Mouse (Mus musculus): ENCODE data around the gene Zfand5.
A peak's percentile ranks its signal among the peaks of the same experiment; 100 is the strongest.
"Not testable (repeated sequence)": the region's sequence is repeated elsewhere in the genome, so short reads cannot be mapped to it uniquely, and the experiment has no call there.

Gene Zfand5

DNA sequence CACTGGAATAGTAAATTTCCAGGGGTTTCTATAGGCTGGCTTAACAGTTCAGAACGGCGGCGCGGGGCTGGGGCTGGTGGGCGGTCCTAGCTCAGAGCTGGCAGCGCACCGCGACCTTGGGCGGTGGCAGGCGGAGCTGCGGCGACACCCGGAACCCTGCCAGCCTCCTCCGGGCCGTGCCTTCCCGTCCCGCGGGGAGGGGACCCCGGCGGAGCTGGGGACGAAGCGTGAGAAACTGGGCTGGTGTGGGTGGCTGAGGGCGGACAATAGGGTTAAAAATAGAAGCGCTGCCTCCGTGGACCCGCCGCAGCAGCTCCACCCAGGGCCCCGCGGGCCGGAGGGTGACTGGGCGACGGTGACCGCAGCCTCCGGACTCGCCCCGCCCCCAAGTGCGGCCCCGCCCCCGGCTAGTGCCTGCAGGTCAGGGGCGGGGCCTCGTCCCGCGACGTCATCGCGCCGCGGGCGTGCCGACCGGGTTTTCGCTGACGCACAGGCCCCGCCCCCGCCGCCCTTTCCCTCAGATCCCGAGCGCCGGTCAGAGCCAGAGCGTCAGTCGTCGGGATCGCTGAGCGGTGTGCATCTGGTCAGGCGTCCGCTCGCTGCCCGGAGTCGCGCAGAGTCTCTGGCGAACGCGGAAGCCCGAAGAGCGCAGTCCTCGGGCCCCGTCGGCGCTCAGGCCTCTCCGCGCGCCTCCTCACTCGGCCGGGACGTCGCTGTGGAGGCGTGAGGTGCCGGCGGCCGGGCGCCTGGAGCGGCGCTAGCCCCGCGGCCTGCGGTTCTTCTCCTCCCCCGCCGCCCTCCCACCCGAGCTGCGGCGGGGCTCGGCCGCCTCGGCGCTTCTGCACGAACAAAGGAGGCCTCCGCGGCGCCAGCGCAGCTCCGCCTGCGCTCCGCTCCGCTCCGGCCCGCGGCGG, at the start of gene Zfand5:
TSS of gene Zfand5 (plus strand) at position 538 of the 914 bp plus-strand sequence.
- peak; percentile 100 for DNase-seq (ENCODE audit: low spot score)

DNA sequence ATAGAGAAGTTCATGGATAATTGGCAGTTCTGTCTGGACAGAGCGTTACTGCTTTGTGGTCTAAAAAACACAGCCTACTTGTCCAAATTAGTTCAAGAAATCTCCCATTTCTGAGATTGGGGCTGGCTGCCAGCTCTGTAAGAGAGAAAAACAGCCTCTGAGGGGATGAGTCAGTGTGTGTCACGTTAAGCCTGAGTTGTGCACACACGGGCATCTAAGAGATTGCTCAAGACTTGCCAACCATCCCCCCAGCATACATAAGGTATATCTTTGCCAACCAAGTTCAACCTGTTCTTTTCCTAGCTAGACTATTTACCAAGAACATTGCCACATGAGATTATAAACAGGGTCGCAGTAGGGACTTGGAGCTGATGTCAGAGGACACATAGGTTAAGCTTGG, 44.9 kb upstream of the Zfand5 start:
- DNase-seq (ENCODE audit: low spot score): no peak

DNA sequence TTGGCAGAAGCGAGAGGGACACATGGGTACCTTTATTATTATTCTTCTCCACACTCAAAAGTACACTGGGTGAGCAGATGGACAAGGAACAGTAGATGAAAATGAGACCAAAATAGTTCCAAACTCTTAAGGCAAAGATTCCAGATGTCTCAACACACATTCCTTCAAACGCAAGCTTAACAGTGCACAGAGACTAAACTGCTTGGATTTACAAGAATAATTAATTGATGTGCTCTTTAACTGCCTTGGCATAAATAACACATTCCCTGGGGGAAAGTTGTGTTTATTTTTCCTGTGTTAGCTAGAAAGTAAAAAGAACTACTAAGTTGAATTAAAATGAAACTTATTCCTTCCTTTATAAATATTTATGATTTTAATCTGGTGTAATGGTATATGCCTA, 44.3 kb upstream of the Zfand5 start:
- no peak for DNase-seq (ENCODE audit: low spot score)

DNA sequence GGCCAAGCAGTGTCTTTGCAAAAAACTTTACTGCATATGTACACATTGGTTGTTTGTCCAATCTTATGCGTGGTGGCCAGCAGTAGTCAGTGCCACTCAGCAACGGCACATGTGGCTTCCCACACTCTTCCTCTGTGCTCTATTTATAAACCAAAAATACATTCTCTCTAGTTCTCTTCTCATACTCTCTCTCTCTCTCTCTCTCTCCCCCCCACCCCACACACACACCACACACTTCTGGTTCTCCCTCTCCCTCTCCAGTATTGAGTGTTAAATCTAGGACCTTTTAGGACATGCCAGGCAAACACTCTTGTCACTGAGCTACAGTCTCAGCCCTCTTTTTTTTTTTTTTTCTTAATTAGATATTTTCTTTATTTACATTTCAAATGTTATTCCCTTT, 23.3 kb upstream of the Zfand5 start:
- DNase-seq (ENCODE audit: low spot score): not testable (repeated sequence)

DNA sequence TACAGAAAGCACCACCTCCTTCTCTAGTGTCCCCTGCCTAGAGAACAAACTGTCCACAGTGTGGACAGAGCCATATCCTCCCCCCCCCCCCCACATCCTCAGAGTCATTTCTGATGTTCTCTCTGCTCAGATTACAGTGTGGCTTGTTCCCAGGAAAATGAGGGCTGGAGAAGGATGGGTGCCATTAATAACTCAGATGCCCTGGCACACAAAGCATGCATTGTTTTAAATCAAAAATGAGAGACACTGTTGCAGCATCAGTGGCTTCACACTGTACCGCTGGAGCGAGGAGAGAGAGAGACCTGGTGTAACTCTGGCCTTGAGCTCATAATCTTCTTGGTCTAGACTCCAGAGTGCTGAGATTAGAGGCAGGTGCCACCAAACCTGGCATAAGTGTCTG, 18.2 kb upstream of the Zfand5 start:
- DNase-seq (ENCODE audit: low spot score): no peak

DNA sequence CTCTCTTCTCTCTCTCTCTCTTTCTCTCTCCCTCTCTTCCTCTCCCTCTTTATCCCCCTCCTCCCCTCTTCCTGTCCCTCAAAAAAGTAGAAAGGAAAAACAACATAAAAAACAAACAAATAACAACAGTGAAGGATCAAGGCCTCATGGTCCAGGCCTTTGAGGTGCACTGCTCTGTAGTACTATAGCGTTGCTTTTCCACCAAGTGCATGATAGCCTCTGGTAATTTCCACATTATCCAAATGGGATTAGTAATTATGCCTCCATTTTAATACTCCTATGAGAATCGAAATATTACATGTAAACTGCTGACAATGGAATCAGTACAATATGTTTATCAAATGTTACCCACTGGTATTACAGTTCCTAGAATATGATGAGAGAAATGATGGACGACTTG, 16.2 kb upstream of the Zfand5 start:
- DNase-seq (ENCODE audit: low spot score): no peak

DNA sequence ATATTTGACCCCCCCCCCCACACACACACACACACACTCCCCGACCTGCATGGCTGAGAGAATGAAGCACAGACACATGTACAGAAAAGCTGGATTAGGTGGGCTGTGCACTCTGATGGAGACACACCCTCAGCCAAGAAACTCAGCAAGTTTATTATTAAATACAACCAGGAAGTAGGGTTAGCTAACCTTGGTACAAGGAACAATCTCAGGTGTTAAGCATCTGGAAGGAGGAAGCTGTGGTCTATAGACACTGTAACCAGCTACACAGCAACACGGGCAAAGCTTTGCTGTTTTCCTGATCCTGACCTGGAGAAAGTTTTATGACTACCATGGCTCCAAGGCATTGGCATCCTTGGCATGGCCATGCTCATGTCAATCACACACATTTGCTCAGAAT, 12.6 kb upstream of the Zfand5 start:
- no peak for DNase-seq (ENCODE audit: low spot score)

DNA sequence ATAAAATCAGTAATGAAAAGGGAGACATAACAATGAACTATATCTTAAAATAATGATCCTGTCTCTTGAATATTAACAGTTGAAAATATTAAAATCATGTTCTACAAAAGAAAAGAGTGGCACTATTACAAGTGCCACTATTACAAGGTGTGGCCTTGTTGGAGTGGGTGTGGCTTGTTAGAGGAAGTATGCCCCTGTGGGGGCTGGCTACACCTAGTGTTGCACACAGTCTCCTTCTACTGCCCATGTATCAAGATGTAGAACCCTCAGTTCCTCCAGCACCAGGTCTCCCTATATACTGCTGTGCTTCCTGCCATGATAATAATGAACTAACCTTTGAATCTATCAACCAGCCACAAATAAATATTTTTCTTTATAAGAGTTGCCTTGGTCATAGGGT, 11.8 kb upstream of the Zfand5 start:
- no peak for DNase-seq (ENCODE audit: low spot score)

DNA sequence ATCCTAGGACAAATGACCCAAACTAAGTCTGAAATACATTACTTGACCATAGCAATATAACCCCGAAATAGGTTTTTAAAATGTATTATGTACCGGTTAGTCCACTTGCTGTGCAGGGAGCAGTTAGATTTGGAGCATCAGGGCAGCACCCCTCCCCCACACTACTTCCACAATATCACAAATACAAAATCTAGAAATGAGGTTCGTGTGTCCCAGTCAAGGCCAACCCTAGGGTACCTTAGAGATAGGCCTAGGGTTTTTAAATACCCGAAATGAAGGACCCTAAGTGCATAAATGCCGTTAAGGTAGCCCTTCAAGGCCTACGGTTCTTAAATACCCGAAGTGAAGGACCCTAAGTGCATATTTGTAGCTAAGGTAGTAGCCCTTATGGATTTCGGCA, 892 bp upstream of the Zfand5 start:
- peak; percentile 45 for DNase-seq (ENCODE audit: low spot score)

DNA sequence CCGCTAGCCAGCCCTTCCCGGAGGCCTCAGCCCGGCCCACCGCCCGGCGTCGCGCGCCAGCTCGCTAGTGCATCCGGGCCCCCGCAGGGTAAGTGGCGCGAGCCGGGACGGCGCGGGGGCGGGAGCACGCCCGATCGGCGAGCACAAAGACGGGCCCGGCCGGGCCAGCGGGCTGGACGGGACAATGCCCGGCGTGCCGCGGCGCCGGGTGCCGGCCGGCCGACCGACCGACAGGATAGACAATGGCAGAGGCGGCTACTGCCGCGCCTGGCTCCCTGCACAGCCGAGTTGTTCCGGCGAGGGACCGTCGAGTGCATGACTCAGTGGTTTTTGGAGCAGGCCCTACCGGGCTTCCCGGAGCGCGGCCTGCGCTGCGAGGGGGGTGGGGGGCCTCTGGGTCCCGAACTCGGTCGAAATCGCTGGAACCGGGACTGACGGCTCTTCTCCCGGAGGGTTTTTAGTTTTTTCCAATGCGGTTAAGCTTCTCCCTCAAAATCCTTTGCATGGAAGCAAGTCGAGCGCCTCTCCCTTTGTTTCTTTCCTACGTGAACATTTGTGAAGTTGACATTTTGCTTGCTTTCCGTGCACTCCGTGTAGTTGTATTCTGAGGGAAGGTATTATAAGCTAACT, 692 bp downstream of the Zfand5 start:
- peak; percentile 81 for DNase-seq (ENCODE audit: low spot score)

DNA sequence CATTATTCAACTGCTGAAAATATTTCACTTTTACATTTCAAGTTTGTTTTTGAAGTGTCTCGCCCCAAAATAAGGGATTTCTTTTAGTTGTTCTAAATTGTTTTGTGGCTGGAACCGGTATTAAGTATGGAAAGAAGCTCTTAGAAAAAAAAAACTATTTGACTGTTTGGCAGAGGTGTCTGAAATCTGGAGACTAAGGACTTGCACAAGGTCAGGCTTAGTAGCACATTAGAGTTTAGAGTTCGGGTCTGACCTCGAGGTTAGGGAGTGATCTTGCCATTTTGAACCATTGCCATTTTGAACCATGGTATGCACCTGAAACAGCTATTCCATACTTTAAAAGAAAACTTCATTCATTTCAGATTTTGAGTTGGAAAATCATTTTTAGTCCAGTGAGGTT, 1.4 kb downstream of the Zfand5 start:
- no peak for DNase-seq (ENCODE audit: low spot score)

DNA sequence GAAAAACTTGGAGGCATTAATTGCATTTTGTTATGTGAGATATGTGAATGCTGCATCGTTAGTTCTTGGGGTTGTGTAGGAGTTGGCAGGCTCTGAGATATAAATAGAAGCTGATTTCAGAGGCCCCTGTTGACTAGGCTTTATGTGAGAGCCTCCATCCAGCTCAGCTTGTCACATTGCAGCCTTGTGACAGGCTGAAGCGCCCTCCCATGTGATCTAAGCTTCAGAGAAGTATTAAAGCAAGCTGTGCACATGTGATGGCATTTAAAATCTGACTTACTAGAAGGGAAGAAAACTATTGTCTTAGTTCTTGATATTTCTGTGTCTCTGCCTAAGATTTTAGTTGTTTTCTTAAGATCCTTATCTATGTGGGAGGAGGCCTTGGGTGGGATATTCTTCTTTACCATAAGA, 2.1 kb downstream of the Zfand5 start:
- no peak for DNase-seq (ENCODE audit: low spot score)

DNA sequence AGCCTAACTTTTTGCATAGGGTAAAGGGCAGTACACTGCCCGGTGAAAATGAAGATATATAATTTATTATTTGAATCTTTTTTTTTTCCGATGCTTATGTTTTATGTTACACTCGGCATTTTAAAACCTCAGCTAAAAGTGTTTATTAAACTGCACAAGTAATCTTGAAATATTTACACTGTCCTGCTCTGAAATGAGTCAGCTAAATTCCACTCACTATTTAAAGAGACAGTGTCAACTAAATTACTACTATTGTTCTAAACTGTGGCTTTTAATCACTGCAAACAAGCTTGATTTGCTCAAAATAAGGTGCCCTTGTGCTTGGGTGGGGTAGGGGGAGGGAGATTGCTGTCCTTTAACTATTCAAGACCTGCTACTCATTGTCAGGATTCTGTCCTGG, 2.6 kb downstream of the Zfand5 start:
- no peak for DNase-seq (ENCODE audit: low spot score)

DNA sequence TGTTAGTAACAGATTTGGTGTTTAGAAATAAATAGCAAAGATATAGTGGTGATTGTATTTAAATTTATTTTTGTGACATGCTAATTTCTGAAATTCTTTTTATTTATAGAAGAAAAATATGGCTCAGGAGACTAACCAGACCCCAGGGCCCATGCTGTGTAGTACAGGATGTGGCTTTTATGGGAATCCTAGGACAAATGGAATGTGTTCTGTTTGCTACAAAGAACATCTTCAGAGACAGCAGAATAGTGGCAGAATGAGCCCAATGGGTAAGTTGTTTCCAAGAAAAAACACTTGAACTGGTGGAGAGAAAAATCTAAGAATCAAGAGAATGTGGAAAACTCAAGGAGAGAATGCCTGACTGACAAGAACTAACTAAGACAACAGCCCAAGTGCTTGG, 4.2 kb downstream of the Zfand5 start:
- DNase-seq (ENCODE audit: low spot score): no peak

DNA sequence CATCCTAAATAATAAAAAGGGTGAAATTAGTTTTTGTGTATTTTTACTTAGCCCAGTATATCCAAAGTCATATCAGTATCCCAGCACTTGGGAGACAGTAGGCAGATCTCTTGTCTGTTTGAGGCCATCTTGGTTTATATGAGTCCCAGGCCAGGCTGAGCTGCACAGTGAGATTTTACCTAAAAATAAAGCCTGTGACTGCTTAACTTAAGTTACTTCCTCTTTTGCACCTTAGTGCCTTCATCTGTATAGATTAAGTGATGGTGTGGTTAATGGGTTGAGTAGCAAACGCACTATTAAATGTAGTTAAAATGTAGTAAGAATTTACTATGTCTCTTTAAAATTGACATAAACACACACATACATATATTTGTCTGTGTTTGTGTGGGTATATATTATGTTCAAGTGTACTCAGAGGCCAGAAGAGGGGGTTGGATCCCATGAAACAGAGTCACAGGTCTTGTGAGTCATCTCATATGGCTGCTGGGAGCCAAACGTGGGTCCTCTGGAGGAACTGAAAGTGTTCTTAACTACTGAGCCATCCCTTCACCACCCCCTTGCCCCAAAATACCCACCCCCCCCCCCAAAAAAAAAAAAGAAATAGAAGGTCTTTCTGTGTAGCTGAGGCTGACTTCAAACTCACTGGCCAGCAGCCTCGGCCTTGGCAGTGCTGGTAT, 14.5 kb downstream of the Zfand5 start:
- no peak for DNase-seq (ENCODE audit: low spot score)

DNA sequence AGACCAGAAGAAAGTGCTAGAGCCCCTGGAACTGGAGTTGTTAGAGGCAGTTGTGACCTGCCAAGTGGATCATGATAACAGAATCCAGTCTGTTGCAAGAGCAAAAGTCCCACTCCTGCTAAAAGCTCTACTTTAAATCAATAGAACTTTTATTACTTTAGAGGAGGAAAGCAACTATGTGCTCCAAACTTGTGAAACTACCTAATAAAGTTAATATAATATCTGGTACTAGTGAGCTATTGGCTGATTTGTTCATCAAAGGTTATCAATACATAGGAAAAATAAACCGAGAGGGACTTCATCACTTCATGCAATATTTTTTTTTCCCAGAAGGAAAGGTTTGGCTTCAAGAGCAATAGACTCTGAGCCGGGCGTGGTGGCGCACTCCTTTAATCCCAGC, 25.3 kb downstream of the Zfand5 start:
- DNase-seq (ENCODE audit: low spot score): no peak

DNA sequence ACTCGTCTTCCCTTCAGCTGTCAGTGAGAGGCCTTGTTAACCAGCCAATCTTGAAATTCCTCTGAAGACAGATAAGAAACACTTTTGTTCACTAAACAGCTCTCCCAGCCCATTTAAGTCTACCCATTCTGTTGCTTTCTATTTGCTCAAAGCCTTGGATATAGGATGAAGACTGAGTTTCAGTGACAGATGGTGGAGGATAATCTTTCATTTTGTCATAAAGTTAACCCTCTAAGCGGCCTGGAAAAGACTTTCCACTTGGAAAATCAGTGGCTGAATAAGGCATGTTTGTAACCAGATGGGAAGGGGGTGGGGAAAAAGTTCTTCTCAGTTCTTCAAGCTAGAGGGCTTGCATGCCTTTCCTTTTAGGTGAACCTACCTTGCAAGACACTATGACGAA, 29.7 kb downstream of the Zfand5 start:
- DNase-seq (ENCODE audit: low spot score): no peak

DNA sequence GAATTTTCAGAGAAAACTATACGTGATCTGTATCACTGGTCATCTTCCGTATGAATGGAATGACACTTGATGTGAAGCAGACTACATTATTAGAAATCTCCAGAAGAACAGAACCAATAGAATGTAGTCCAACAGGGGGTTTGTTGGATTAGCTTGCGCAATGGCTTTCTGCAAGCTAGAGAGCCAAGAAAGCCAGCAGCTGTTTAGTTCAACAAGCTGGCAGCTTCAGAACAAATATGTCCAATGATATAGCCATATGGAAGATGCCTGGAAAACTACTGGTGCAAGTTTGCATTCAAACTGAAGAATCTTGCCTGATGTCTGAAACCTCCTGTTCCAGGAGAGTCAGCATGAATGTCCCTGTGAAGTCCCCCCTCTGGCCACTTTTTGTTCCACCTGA, 35.7 kb downstream of the Zfand5 start:
- no peak for DNase-seq (ENCODE audit: low spot score)

DNA sequence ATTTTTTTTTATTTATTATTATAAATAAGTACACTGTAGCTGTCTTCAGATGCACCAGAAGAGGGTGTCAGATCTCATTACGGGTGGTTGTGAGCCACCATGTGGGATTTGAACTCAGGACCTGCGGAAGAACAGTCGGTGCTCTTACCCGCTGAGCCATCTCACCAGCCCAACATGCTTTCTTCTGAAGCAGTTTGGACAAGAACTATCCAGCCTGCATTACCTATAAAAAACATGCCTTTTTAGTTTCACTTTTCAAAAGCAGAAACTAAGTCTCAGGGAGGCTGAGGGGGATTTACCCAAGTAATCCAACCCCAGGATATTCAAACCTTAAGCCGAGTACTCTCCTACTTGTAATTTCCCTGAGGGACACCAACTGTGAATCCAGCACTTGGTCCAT, 38.3 kb downstream of the Zfand5 start:
- DNase-seq (ENCODE audit: low spot score): not testable (repeated sequence)

DNA sequence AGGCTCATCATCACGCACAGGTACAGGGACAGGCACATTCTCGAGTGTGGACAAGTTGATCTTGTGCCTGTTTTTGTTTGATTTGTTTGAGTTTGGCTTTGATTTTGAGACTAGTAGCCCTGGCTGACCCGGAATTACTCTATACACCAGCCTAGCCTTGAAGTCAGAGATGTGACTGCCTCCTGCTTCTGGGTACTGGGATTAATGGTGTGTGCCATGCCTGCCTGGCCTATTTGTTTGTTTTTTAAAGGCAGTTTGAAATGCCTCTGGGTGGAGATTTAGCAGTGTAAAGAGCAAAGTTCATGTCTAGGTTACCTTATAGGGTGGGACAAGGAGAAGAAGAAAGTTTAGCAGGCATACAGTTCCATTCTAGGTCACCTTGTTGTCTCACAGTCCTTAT, 43.6 kb downstream of the Zfand5 start:
- no peak for DNase-seq (ENCODE audit: low spot score)

DNA sequence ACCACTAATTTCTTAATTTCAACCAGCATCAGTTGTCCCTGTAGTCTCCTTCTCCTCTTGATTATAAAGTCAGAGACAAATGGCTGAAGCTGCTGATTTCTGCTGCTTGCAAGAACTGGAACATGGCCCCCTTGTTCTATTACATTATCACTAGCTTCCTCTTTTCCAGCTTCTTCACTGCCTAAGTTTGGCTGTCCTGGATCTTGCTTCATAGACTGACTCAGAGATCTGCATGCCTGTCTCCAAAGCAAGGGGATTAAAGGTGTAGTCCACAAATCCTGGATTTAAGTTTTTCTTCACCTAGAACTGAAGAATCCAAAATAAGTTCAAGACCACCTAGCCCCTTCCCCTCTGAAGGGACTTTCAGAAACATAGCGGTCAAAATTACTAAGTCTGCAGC, 47.5 kb downstream of the Zfand5 start:
- DNase-seq (ENCODE audit: low spot score): no peak

DNA sequence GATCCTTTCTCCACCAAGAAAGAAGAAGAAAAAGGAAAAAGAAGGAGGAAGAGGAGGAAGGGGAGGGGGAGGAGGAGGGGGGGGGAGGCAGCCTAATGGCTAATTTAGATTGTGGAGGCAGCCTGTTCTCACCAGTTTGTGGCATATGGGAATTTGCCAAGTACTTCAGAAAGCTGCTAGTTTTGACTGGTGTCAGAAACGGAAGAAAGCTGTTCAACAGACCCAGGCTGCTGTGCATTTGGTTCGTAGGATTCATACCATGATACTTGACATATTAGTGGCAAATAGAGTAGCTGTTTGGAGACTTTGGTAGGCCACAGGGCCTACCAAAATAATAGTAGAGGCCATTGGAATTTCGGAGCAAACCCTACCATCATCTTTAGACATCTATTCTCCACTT, 53.3 kb downstream of the Zfand5 start:
- DNase-seq (ENCODE audit: low spot score): no peak

DNA sequence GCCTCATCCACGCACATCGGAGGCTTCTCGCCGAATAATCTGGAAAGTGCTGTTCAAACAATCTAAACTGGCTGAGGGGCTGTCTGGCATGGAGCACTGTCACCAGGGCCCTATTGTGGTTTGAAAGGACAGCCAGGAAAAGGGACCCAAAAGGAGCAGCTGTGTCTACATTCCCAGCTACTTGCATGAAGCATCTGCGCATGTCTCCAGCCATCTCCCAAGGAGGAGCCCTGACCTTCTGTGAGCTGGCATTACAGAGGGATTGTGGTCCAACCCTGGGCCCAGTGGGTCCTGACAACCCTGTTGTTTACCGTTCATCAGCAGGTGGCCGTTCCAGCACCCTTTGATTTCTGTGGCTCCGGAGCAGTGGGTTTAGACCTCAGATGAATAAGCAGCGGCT, 56.9 kb downstream of the Zfand5 start:
- no peak for DNase-seq (ENCODE audit: low spot score)
